Mouse (Mus musculus) neural tube, embryonic 15.5 days (tissue): Measurements from ENCODE around the gene Olfm2. TPM values are rescaled to one million over a fixed set of nuclear protein-coding genes. Genes with fewer than 3 reads are reported as not detected.

Experiments
- ATAC-seq: fragments of 200-750 bp; cut with Nextera tagmentation; 2 replicates; pipeline ENCODE4 v1.8.0; 2017; ENCODE audit warnings: mild to moderate bottlenecking, moderate TSS enrichment, moderate library complexity; ENCODE audit not compliant: low FRiP score
- H3K27ac ChIP-seq: fragments of 300-500 bp; sonication (generic); replicated peaks from 2 replicates; pipeline ENCODE4 v1.5.1; 2015; ENCODE audit warnings: mild to moderate bottlenecking, inconsistent platforms
- H3K27me3 ChIP-seq: fragments of 300-500 bp; sonication (generic); replicated peaks from 2 replicates; pipeline ENCODE4 v1.6.1; 2015; ENCODE audit warnings: inconsistent platforms
- H3K36me3 ChIP-seq: fragments of 300-500 bp; sonication (generic); 2 replicates; pipeline ENCODE4 v1.6.1; 2015; ENCODE audit warnings: inconsistent platforms
- H3K4me1 ChIP-seq: fragments of 300-500 bp; sonication (generic); 2 replicates; pipeline ENCODE4 v1.6.1; 2015; ENCODE audit warnings: inconsistent platforms
- H3K4me2 ChIP-seq: fragments of 300-500 bp; sonication (generic); 2 replicates; pipeline ENCODE4 v1.6.1; 2015; ENCODE audit warnings: inconsistent platforms, mild to moderate bottlenecking, moderate library complexity
- H3K4me3 ChIP-seq: fragments of 300-500 bp; sonication (generic); replicated peaks from 2 replicates; pipeline ENCODE4 v1.5.1; 2015; ENCODE audit warnings: mild to moderate bottlenecking, inconsistent platforms
- H3K9ac ChIP-seq: fragments of 300-500 bp; sonication (generic); replicated peaks from 2 replicates; pipeline ENCODE4 v1.6.1; 2015; ENCODE audit warnings: mild to moderate bottlenecking, inconsistent platforms
- H3K9me3 ChIP-seq: fragments of 300-500 bp; sonication (generic); replicated peaks from 2 replicates; pipeline ENCODE4 v1.6.1; 2016; ENCODE audit warnings: inconsistent platforms
- WGBS: fragments of 180-500 bp; shearing (Covaris S2); methylation state at CpG from one replicate; pipeline ENCODE4 v1.1.7; 2015; ENCODE audit warnings: mixed read lengths; 5-methylcytosine and 5-hydroxymethylcytosine counted together
- polyA plus RNA-seq: library from polyadenylated mRNA; unstranded; fragments of >200 nt; fragmentation: Nextera tagmentation; extraction: Ambion mirVana; gene quantifications from 2 replicates; pipeline ENCODE4 v1.2.1, GENCODE M21; 2015

The Olfm2 gene
- polyA plus RNA-seq, 1 experiment from 2014 or later = 224 TPM

- peaks cover 32% of the 10 kb centered on the region for H3K4me1 ChIP-seq
- no peak for ATAC-seq
- H3K36me3 ChIP-seq = no peaks in the 10 kb centered on the region; the same call in 1 of the 2 replicates
- H3K9me3 ChIP-seq = no peaks in the 10 kb centered on the region
- H3K27me3 ChIP-seq = 0 out of 2 replicates have a peak, but pooled peaks cover 2% of the 10 kb centered on the region
- 10% methylated on average over 22 of the region's 22 CpGs for WGBS
- H3K27ac ChIP-seq = no peak overlapping the region
- peak overlapping the region; percentile 71 for H3K4me3 ChIP-seq
- peak overlapping the region; percentile 34 for H3K9ac ChIP-seq
- peak overlapping the region; percentile 73 for H3K4me2 ChIP-seq
Observed at GRCm38 (mm10) chr9:20743946-20744738, 2.0 kb downstream of the Olfm2 start.

GRCm38 (mm10) chr9:20740407-20740806 is 5.7 kb downstream of the Olfm2 start:
- H3K4me1 ChIP-seq = peaks cover 25% of the 10 kb centered on the region
- H3K4me3 ChIP-seq = no peak overlapping the region
- WGBS = 4% methylated on average over 12 of the region's 12 CpGs
- no peak overlapping the region for H3K27ac ChIP-seq
- H3K4me2 ChIP-seq = peak overlapping the region; percentile 21; the same call in 1 of the 2 replicates
- H3K36me3 ChIP-seq = no peaks in the 10 kb centered on the region; the same call in 1 of the 2 replicates
- H3K9ac ChIP-seq = no peak overlapping the region
- 0 out of 2 replicates have a peak, but pooled peaks cover 2% of the 10 kb centered on the region for H3K27me3 ChIP-seq
- H3K9me3 ChIP-seq = no peaks in the 10 kb centered on the region
- ATAC-seq = peak; percentile 15

- 47% methylated on average over 8 of the region's 8 CpGs for WGBS
- no peak overlapping the region for H3K9ac ChIP-seq
- peaks cover 9% of the 10 kb centered on the region for H3K4me1 ChIP-seq
- H3K27ac ChIP-seq = no peak overlapping the region
- H3K9me3 ChIP-seq = no peaks in the 10 kb centered on the region
- H3K27me3 ChIP-seq = 0 out of 2 replicates have a peak, but pooled peaks cover 2% of the 10 kb centered on the region
- no peak overlapping the region for H3K4me3 ChIP-seq
- no peak overlapping the region for H3K4me2 ChIP-seq
- ATAC-seq = no peak
- H3K36me3 ChIP-seq = no peaks in the 10 kb centered on the region; the same call in 1 of the 2 replicates
Observed at GRCm38 (mm10) chr9:20738251-20738999, 7.7 kb downstream of the Olfm2 start.

GRCm38 (mm10) chr9:20737227-20737626 is 8.9 kb downstream of the Olfm2 start:
- H3K4me2 ChIP-seq = no peak overlapping the region
- H3K27ac ChIP-seq = no peak overlapping the region
- H3K9me3 ChIP-seq = no peaks in the 10 kb centered on the region
- H3K27me3 ChIP-seq = 0 out of 2 replicates have a peak, but pooled peaks cover 4% of the 10 kb centered on the region
- 89% methylated on average over 2 of the region's 2 CpGs for WGBS
- H3K9ac ChIP-seq = no peak overlapping the region
- no peak overlapping the region for H3K4me3 ChIP-seq
- H3K36me3 ChIP-seq = no peaks in the 10 kb centered on the region; the same call in 1 of the 2 replicates
- peaks cover 9% of the 10 kb centered on the region for H3K4me1 ChIP-seq
- no peak for ATAC-seq

- H3K4me1 ChIP-seq = peaks cover 5% of the 10 kb centered on the region; the same call in 1 of the 2 replicates
- H3K4me2 ChIP-seq = no peak overlapping the region
- 77% methylated on average over 3 of the region's 3 CpGs for WGBS
- H3K9me3 ChIP-seq = no peaks in the 10 kb centered on the region
- no peak for ATAC-seq
- no peak overlapping the region for H3K9ac ChIP-seq
- H3K36me3 ChIP-seq = no peaks in the 10 kb centered on the region
- no peak overlapping the region for H3K27ac ChIP-seq
- H3K4me3 ChIP-seq = no peak overlapping the region
- 0 out of 2 replicates have a peak, but pooled peaks cover 3% of the 10 kb centered on the region for H3K27me3 ChIP-seq
Observed at GRCm38 (mm10) chr9:20734692-20735091, 11.5 kb downstream of the Olfm2 start.

GRCm38 (mm10) chr9:20731797-20732196 is 14.4 kb downstream of the Olfm2 start:
- Histone ChIP-seq H3K9ac (no peak overlapping the region), H3K4me1 (peaks cover 17% of the 10 kb centered on the region), H3K27me3 (0 out of 2 replicates have a peak, but pooled peaks cover 3% of the 10 kb centered on the region), H3K4me2 (no peak overlapping the region), H3K9me3 (no peaks in the 10 kb centered on the region), H3K36me3 (no peaks in the 10 kb centered on the region), H3K4me3 (no peak overlapping the region), H3K27ac (no peak overlapping the region)
- WGBS = 65% methylated on average over 4 of the region's 4 CpGs
- ATAC-seq = no peak

GRCm38 (mm10) chr9:20729451-20729850 is 16.7 kb downstream of the Olfm2 start:
- H3K4me2 ChIP-seq = no peak overlapping the region
- H3K4me3 ChIP-seq = no peak overlapping the region
- H3K4me1 ChIP-seq = peaks cover 37% of the 10 kb centered on the region
- WGBS = 51% methylated on average over 6 of the region's 6 CpGs
- no peaks in the 10 kb centered on the region for H3K36me3 ChIP-seq
- H3K9me3 ChIP-seq = no peaks in the 10 kb centered on the region
- no peak for ATAC-seq
- 0 out of 2 replicates have a peak, but pooled peaks cover 3% of the 10 kb centered on the region for H3K27me3 ChIP-seq
- no peak overlapping the region for H3K9ac ChIP-seq
- H3K27ac ChIP-seq = no peak overlapping the region

- WGBS = 2% methylated on average over 45 of the region's 46 CpGs
- 0 out of 2 replicates have a peak, but pooled peaks cover 3% of the 10 kb centered on the region for H3K27me3 ChIP-seq
- H3K4me2 ChIP-seq = peak overlapping the region; percentile 96
- H3K9me3 ChIP-seq = no peaks in the 10 kb centered on the region
- peaks cover 37% of the 10 kb centered on the region for H3K4me1 ChIP-seq
- H3K9ac ChIP-seq = peak overlapping the region; percentile 67
- no peaks in the 10 kb centered on the region for H3K36me3 ChIP-seq
- peak overlapping the region; percentile 60 for H3K4me3 ChIP-seq
- ATAC-seq = peak; percentile 51
- peak overlapping the region; percentile 19; the same call in 1 of the 2 replicates for H3K27ac ChIP-seq
Observed at GRCm38 (mm10) chr9:20727601-20728113, 18.5 kb downstream of the Olfm2 start.

- peak overlapping the region; percentile 60 for H3K4me3 ChIP-seq
- H3K27ac ChIP-seq = peak overlapping the region; percentile 19; the same call in 1 of the 2 replicates
- H3K9me3 ChIP-seq = no peaks in the 10 kb centered on the region
- under 1% methylated on average over 48 of the region's 54 CpGs for WGBS
- H3K4me2 ChIP-seq = peak overlapping the region; percentile 96
- ATAC-seq = peak; percentile 67
- no peaks in the 10 kb centered on the region for H3K27me3 ChIP-seq
- H3K36me3 ChIP-seq = no peaks in the 10 kb centered on the region
- peak overlapping the region; percentile 67 for H3K9ac ChIP-seq
- peaks cover 38% of the 10 kb centered on the region for H3K4me1 ChIP-seq
Observed at GRCm38 (mm10) chr9:20726859-20727600, 19.1 kb downstream of the Olfm2 start.

GRCm38 (mm10) chr9:20726134-20726858 is 19.9 kb downstream of the Olfm2 start:
- no peaks in the 10 kb centered on the region for H3K9me3 ChIP-seq
- no peaks in the 10 kb centered on the region for H3K27me3 ChIP-seq
- peak overlapping the region; percentile 19; the same call in 1 of the 2 replicates for H3K27ac ChIP-seq
- peaks cover 45% of the 10 kb centered on the region for H3K4me1 ChIP-seq
- 2% methylated on average over 42 of the region's 42 CpGs for WGBS
- H3K4me3 ChIP-seq = peak overlapping the region; percentile 60
- no peaks in the 10 kb centered on the region for H3K36me3 ChIP-seq
- peak; percentile 42 for ATAC-seq
- peak overlapping the region; percentile 96 for H3K4me2 ChIP-seq
- H3K9ac ChIP-seq = peak overlapping the region; percentile 67
